In genomic region chr13:23710374-23711089, GRCm38 (mm10) we compare ENCODE assay signal across 8 mouse cellular contexts. TPM values are rescaled to one million over a fixed set of nuclear protein-coding genes. Genes with fewer than 3 reads are reported as not detected.
DNase-seq lines count a peak whose midpoint lies in the region; ATAC-seq and TF ChIP-seq lines count a peak whose summit lies in the region.

TSS of gene Hfe (minus strand) at chr13:23710854.

- peak within 1 kb of the TSS; percentile 77 for H3K9ac ChIP-seq in intestine, embryonic 16.5 days (ENCODE audit: low read depth, low read length)
- H3K9ac ChIP-seq in neural tube, embryonic 13.5 days: peak within 1 kb of the TSS; percentile 64

- H3K4me1 ChIP-seq in intestine, embryonic 16.5 days (ENCODE audit: control insufficient read depth, insufficient read depth, low read length): peaks cover 8% of the 10 kb centered on the region; the same call in 1 of the 2 replicates
- H3K4me1 ChIP-seq in lung, adult 2 months (ENCODE audit: control insufficient read depth, insufficient read depth, low read length): peaks cover 2% of the 10 kb centered on the region; the same call in 1 of the 2 replicates
- peaks cover 21% of the 10 kb centered on the region for H3K4me1 ChIP-seq in neural tube, embryonic 13.5 days (replicated peaks)

- ATAC-seq in intestine, embryonic 16.5 days: peak; percentile 83
- ATAC-seq in neural tube, embryonic 13.5 days (ENCODE audit: low read depth): peak; percentile 63; the same call in 1 of the 2 replicates

- TF ChIP-seq POLR2A in lung, adult 2 months (IDR thresholded peaks at IDR 0.05; ENCODE audit: borderline replicate concordance, extremely low read depth, low read depth, low read length): peak; percentile 72; the same call in 1 of the 2 replicates

- peak within 1 kb of the TSS; percentile 54 for H3K27ac ChIP-seq in intestine, embryonic 16.5 days (ENCODE audit: low read length)
- no peak within 1 kb of the TSS for H3K27ac ChIP-seq in neural tube, embryonic 13.5 days (replicated peaks)

- 3% methylated on average over 17 of the region's 17 CpGs for WGBS in intestine, embryonic 16.5 days
- WGBS in lung, adult 2 months: 1% methylated on average over 17 of the region's 17 CpGs
- WGBS in neural tube, embryonic 13.5 days: 3% methylated on average over 17 of the region's 17 CpGs

- peak within 1 kb of the TSS; percentile 57 for H3K4me3 ChIP-seq in intestine, embryonic 16.5 days (ENCODE audit: low read length)
- peak within 1 kb of the TSS; percentile 74 for H3K4me3 ChIP-seq in lung, adult 2 months (replicated peaks; ENCODE audit: extremely low read depth, low read depth, low read length)
- H3K4me3 ChIP-seq in neural tube, embryonic 13.5 days: peak within 1 kb of the TSS; percentile 37

- peak; percentile 28 for DNase-seq in ovary, postnatal 10 days (ENCODE audit: low spot score)
- no peak for DNase-seq in ovary, adult 18-20 months (ENCODE audit: low spot score)
- DNase-seq in embryo, embryonic 10.5 days (ENCODE audit: low spot score): peak; percentile 64
- peak; percentile 98 for DNase-seq in heart, adult 11 months
- peak; percentile 64 for DNase-seq in lung, adult 2 months
- peak; percentile 83 for DNase-seq in thymus, postnatal 14 days

- H3K27me3 ChIP-seq in intestine, embryonic 16.5 days (replicated peaks; ENCODE audit: control insufficient read depth, insufficient read depth, low read length): no peaks in the 10 kb centered on the region
- 0 out of 2 replicates have a peak, but pooled peaks cover 10% of the 10 kb centered on the region for H3K27me3 ChIP-seq in neural tube, embryonic 13.5 days

- H3K4me2 ChIP-seq in intestine, embryonic 16.5 days (ENCODE audit: low read depth, low read length): peak within 1 kb of the TSS; percentile 91
- peak within 1 kb of the TSS; percentile 65 for H3K4me2 ChIP-seq in neural tube, embryonic 13.5 days

- no peaks in the 10 kb centered on the region for H3K36me3 ChIP-seq in intestine, embryonic 16.5 days (ENCODE audit: control insufficient read depth, insufficient read depth, low read length)
- no peaks in the 10 kb centered on the region for H3K36me3 ChIP-seq in neural tube, embryonic 13.5 days

- TF ChIP-seq CTCF in lung, adult 2 months (IDR thresholded peaks at IDR 0.05; ENCODE audit: insufficient read depth, low read length): no peak

- no peaks in the 10 kb centered on the region for H3K9me3 ChIP-seq in intestine, embryonic 16.5 days (ENCODE audit: control insufficient read depth, low read length)
- no peaks in the 10 kb centered on the region for H3K9me3 ChIP-seq in neural tube, embryonic 13.5 days

RNA-seq across cellular contexts. Expression of gene Hfe, which starts in this region (rescaled TPM):
- 8.5 and 9.7 TPM in 2 replicates for polyA plus RNA-seq in intestine, embryonic 16.5 days (2015; fragmentation: Nextera tagmentation; extraction: Ambion mirVana)
- 21.3 and 24.2 TPM in 2 replicates for polyA plus RNA-seq in lung, adult 2 months (2012; rRNA removed)
- polyA plus RNA-seq in neural tube, embryonic 13.5 days (2015; fragmentation: Nextera tagmentation; extraction: Ambion mirVana): 3.7 and 4.0 TPM in 2 replicates
